Mouse (Mus musculus) gastrocnemius, postnatal 36 days (tissue): ENCODE data around the gene Ranbp1. TPM values are rescaled to one million over a fixed set of nuclear protein-coding genes. Genes with fewer than 3 reads are reported as not detected.
A peak's percentile ranks its signal among the peaks of the same experiment; 100 is the strongest.

ENCODE experiments used
- DNase-seq, 2 experiments: peaks; one replicate each; pipeline ENCODE4 v3.0.0; 2022
- intact Hi-C: fragments of 180-260 bp; cut with DNase I; formaldehyde crosslinking; loops from one replicate; pipeline ENCODE4 v1.15.1; 2025
- total RNA-seq, 2 experiments: library from RNA; stranded (reverse); gene quantifications; 2 replicates each; pipeline ENCODE4 v1.2.3; 2021

Gene Ranbp1
- total RNA-seq, 2 experiments from 2014 or later, result 18.3 to 20.6 TPM

DNA sequence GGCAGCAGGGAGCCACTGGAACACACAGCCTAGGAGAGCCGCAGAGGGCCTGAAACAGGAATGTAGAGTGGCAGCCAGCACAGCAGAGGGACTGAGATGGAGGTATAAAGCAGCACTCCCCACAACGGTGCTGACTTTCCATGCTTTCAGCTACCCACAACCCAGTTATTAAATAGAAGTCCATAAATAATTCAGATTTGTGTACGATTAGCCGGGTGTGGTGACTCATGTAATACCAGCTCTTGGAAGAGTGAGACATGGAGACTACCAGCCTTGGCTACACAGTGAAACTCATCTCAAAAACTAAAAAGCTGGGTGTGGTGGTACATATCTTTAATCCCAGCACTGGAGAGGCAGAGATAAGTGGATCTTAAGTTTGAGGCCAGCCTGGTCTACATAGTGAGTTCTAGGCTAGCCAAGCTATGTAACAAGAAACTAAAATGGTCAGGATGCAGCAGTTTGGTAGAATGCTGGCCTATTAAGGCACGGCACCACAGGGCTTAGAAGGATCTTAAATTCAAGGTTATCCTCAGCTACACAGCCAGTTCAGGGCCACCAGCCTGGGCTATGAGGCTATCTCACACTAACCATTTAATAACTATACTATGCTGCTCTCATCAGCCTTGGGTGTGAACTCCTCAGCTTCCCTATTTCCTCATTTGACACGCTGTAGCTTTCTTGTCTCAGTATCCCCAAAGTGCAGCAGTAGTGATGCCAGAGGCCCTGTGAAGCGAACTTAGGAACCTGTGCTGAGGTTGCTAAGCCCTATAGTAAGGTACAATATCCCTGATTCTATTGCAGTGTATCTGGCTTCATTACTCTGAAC is 11.6 kb downstream of the Ranbp1 start:
- no peak for DNase-seq
- intact Hi-C loops, result no loop called here

DNA sequence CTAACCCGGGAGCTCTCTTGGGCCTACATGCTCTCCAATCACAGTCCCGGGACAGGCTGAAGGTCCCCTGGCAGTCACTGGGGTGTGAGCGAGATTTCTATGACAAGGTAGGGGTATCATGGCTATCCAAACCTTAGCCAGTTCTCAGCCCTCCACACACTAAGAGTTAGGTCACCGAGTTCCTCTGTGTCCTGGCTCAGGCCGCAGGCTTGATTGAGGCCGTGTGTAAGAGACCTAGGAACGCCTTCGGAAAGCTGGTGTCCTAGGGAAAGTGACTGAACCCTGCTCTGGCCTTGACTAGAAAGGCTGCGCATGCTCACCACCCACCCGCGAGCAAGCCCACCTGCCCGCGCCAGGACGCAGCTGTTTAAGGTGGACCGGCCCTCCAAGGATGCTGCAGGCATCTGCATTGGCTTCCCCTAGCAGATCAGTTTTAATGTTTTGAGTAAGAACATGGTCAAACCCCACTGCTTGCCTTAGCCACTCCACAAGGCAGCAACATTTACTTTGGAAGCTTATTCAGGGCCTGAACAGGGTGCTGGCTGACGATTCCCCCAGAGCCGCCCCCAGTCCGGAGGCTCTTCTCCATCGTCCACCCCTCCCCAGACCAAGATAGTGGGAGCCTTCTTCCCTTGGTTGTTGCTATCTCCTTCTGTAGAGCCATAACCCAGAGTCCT is 13.0 kb downstream of the Ranbp1 start:
- intact Hi-C loops, result no loop called here

DNA sequence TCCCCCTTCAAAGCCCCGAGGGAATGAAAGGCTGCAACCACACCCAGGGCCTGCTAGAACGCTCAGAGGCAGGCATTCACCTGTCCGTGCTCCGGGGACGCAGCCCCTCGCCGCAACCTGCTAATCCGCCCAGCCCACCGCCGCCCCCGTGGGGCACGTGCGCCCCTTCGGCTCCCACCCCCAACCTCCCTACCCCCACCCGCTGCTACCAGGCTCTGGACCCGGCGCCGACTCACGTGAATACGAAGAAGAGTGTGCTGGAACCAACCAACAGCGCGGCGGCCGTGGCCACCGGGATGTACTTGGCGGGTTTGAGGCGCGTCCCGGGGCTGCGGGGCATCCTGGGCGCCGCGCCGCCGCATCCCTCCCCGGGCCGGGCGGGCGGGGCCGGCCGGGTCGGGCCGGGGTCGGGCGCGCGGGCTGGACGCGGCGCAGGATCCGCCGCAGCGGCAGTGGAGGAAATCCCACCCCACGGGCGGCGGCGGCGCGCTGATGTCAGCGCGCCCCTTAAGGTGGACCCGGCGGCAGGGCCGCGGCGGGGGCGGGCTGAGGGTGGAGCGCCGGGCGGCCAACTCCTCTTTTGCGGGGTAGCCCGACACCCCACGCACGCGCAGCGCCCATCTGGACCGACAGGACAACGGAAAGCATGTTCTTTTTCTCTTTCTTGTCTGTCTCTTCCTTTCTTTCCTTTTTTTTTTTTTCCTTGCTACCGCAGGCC is 13.7 kb downstream of the Ranbp1 start, which contains the start of gene Zdhhc8:
TSS of gene Zdhhc8 (minus strand) at position 466 of the 718 bp plus-strand sequence.
- DNase-seq, result peak; percentile 65 to 75
- intact Hi-C loops, result no loop called here

More for the DNA sequence above, 13.0 kb downstream of the Ranbp1 start:
- DNase-seq, result peak; percentile 62 to 68

DNA sequence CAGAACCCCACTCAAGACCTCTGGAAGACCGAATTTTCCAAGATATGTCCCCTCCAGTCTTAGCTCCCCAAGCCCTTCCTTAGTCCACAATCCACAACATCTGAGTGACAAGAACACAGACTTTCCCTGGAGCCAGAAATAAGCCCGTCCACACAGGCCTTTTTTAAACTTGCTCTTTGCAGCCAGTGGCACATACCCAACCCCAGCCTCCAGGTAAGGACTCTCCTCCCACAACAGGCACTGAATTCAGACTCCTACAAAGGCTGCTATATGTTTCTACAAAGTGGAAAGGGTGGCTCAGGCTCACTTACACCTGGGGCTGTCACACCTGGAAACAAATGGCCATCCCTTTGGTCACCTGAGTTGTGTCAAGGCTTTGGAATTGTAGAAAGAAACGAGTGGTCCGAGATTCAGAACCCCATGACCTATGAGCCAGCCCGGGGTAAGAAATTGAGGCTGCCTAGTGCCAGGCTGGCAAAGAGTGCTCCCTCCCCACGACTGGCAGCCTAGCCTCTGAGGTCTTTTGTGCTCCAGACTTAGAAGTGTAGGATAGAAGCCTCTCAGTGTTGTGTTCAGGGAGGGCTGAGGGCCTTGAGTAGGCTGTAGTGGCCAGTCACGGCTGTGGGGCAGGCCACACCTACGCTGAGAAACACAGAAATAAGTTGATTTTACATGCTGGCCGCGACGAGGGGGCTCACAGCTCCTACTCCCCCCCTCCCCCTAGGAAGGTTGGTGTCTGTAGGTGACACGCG is 14.4 kb downstream of the Ranbp1 start:
- intact Hi-C loops, result no loop called here
- peak in 1 of 2 experiments; percentile 20 for DNase-seq

DNA sequence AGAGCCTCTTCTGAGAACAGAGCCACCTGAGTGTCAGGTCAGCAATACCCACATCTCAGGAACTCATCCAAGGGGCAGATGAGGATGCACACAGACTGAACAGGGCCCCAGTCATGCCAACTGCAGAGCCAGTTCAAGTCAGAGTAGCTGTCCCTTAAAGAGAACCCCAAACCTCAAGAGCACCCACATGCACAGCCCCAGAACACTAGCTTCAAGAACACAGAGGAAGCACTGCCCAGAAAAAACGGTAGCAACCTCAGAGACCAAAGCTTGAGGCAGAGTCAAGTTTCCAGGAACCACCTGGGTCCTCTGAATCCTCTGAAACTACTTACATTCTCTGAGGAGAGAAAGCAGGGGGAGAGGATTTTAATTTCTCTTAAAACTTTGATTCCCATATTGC is 15.1 kb downstream of the Ranbp1 start:
- DNase-seq, result no peak
- intact Hi-C loops, result no loop called here

DNA sequence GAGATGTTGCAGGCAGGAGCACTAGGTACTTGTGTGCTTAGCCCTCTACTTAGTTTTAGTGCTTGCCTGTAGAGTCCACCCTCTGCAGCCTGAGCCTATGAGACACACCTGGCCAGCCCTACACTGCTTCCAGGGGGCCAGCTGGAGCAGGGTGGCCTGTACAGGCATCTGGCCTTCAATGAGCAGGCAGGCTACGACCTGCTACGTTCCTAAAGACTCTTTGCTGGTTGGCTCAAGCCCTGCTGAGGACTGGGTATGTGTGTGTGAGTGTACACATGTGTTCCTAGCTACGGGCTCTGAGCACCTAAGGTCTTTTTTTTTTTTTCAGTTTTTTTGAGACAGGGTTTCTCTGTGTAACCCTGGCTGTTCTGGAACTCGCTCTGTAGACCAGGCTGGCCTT is 17.1 kb downstream of the Ranbp1 start:
- intact Hi-C loops, result no loop called here
- DNase-seq, result no peak

DNA sequence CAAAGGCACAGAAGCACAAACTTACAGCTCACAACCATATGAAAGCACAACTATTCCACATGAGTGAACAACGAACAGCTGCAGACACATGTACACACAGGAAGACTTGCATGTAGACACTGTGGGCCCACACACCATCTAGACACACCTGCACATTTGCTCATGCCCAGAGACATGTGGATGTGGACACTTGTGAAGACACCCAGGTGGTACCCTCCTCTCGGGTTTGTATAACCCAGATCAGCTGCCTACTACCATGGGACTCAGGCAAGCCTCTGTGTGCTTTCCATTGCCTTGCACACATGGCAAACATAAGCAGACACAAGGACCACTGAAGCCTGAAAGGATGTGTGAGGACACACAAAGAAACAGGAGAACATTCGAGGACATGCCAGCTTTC is 17.5 kb downstream of the Ranbp1 start:
- no peak for DNase-seq
- intact Hi-C loops, result no loop called here

DNA sequence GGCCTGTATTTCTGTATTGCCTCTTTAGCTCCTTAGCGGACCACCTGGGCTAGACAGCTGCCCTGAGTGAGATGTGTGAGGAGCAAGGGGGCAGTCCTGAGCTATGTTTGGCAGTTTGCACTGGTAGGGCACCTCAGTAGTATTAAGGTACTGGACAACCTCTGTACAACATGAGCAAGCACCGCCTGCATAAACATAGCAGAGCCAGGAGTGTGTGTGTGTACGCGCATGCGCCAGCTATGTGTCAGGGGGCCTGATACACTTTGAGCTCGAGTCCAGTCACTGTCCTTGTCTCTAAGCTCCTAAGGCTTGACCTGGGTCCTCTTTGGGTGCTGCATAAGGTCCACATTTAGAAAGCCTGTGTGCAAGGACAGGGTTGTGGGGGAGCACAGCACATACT is 17.9 kb downstream of the Ranbp1 start:
- DNase-seq, result no peak

DNA sequence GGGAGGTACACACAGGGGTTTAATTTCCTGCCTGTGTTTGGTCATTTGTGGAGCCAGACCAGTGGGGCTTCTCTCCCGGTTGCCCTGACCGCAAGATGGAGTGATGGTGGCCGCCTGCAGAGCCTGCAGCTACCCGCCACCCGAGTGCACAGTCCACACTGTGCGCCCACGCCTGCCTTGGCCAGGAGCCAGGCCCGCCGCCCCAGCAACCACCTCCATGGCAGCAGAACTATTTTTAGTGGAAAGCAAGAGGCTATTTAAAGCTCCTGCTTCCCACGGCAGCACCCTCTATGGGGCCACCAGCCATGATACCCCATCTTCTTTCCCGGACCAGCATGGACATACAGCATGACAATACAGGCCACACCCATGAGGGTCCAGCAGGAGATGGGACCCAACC is 18.9 kb downstream of the Ranbp1 start:
- intact Hi-C loops, result no loop called here
- no peak for DNase-seq

More for the DNA sequence above, 17.9 kb downstream of the Ranbp1 start:
- intact Hi-C loops, result no loop called here

DNA sequence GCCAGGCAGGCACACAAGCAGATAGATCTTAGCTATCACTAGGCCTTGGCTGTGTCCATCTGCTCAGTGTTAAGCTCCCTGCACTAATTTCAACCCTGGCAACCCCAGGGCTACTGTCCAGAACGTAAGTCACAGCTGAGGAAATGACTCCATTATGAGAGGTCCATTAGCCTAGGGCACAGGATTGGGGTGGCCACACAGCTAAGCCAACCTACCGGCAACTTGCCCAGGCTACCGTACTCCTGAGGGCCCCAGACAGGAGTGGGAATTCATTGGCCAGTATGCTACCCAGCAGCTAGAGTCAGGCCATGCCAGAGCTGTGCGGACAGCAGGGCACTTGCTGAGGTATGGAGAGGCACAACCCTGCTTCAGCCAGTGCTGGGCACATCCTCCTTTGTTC is 19.7 kb downstream of the Ranbp1 start:
- intact Hi-C loops, result no loop called here
- no peak for DNase-seq

DNA sequence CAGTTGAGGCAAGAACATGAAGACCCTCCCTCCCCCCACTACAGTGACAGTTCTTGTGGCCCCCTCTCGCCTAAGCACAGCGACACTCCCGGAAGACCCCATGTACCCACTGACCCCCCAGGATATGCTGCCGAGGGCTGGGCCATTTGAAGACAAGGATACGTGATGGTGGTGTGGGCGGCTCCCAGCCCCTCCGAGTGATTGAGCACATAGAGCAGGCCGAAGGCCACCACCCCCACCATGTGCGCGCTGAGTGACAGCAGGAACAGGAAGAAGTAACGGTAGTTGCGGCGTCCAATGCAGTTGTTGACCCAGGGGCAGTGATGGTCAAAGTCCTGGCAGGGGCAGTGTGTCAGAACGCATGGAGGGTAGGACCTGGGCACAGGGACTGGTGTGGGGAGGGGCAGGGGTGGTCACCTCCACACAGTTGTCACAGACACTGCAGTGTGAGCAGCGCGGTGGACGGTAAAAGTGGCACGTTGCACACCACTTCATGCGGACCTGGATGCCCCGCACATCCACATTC is 20.6 kb downstream of the Ranbp1 start:
- DNase-seq, result no peak
- intact Hi-C loops, result no loop called here

DNA sequence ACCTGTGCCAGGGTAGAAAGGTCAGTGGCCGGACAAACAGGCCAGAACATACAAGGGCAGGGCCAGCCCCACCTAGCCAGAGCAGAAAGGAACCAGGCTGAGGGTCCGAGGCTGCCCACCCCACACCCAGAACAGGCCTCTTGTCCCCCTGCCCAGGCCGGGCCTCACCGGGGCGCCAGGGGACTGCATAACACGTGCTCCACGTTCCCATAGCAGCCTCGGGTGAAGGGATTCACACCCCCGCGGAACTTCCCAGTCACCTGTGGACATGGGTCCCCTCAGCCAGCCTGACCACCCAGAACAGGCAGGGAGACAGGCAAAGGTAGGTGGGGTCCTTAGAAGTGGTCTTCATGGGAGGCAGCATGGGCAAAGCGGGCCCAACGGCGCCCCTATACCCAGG is 21.3 kb downstream of the Ranbp1 start:
- intact Hi-C loops, result no loop called here
- DNase-seq, result no peak

DNA sequence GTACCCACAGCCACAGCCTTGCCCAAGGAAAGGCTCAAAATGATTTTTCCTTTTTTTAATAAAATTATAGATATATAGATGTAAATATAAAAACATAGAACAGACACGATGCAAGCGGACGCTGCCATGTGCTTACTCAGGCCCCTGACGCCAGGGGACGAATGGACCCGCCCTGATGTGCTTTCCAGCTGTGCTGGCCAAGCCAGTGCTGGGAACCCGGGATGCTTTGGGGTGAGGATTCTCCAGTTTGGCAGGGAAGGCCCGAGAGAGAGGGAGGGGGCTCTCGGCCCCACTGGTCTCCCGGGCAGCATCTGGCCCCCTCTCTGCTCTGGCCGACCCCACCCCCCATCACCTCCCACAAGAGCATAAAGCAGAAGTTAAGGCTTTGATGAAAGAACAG is 26.3 kb downstream of the Ranbp1 start:
- peak in 1 of 2 experiments; percentile 35 for DNase-seq
- intact Hi-C loops, result no loop called here

DNA sequence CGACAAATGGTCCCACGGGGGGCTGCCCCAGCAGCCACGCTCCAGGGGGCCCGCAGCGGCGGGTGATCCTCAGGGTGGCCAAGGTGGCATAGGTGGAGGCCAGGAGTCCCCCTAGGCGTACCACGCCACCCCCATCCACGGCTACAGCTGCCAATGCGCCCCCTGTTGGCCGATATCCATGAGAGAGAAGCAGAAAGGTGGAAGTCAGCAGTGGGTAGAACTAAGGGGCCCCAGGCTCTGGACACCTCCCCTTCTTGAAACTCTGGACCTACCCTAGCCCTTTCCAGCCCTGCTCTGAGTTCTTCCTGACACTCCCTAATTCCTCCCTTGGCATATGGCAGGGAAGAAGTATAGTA is 27.0 kb downstream of the Ranbp1 start:
- intact Hi-C loops, result no loop called here
- no peak for DNase-seq

DNA sequence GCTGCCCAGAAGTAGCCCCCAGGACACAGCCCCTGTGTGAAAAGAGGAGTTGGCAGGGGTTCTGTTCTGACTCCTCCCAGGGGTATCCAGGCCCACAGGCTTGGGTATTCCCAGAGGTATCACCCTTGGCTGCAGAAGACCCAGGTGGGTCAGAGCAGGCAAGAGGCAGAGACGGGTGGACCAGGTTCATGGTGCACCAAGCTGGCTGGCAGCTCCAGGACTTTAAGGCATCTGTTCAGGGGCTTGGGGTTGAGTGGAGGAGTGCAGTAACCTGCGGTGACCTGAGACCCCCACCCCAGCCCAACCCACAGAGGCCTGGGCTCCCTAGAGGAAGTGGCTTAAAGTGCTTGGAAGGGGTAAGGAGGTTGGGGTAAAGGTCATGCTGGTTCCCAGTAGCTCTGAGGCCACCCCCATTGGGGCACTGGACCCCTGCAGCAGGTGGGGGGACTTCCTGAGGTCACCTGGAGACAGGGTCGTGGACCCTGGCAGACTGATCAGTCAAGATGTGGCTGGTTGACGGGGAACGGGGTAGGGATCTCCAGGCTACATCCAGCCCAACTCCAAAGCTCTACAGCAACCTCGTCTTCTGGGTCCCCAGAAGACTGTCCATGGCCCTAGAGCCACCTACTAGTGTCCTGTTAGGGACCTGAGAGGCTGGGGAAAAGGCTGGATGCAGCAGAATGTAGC is 27.5 kb downstream of the Ranbp1 start:
- intact Hi-C loops, result no loop called here
- no peak for DNase-seq

DNA sequence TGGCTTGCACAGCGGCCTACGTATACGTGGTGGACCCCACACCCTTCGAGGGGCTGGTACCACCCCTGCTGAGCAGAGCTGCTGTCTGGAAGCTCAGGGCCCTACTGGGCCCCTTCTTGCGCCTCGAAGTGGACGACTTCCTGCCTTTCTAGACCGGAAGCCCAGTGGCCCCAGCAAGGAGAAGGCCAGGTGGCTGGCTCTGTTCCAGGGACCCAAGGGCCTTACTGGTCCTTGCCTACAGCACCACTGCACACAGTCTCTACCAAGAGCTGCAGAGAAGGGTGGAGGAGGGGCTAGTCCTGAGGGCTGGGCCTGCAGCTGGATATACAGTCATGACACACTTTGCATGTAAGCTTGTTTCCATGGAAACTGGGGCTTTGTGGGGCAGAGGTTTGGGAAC is 28.5 kb downstream of the Ranbp1 start:
- intact Hi-C loops, result no loop called here
- no peak for DNase-seq

DNA sequence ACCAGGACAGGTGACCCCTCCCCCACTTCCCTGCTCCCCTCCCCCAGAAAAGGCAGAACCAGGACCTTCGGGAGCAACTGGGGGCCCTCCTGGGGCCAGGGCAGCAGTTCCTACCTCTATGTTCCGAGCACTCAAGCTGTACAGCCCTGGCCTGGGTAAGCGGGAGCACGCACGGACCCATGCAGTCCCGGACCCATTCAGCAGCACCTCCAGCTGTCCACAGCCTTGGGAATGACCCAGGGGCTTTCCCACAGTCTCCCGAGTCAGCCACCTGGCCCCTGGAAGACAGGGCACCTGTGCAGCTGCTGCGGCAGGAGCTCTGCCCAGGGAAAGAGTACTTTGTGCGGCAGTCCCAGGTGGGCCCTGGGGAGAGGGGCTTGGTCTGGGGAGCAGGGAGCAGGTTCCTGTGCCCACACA is 29.9 kb downstream of the Ranbp1 start:
- intact Hi-C loops, result no loop called here

DNA sequence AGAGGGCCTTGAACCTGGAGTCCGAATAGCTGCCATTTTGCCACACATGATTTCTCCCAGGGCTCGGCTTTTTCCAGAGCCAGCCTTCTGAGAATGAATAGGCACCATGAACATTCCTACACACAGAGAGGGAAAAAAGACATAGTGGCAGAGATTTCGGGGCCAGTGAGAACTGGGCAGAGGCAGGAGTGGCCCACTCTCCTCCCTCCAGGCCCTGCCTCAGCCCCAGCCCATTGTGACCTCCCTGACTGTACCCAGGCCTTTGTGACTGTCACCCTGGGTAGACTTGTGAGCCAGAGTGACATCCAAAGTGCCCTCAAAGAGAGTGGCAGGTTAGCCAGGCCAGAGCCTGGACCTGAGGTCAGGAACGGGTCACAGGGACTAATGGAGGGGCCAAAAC is 31.0 kb downstream of the Ranbp1 start, which contains the start of gene Ccdc188:
TSS of gene Ccdc188 (plus strand) at position 301 of the 400 bp plus-strand sequence.
- DNase-seq, result no peak
- intact Hi-C loops, result no loop called here

More for the DNA sequence above, 29.9 kb downstream of the Ranbp1 start:
- DNase-seq, result no peak

DNA sequence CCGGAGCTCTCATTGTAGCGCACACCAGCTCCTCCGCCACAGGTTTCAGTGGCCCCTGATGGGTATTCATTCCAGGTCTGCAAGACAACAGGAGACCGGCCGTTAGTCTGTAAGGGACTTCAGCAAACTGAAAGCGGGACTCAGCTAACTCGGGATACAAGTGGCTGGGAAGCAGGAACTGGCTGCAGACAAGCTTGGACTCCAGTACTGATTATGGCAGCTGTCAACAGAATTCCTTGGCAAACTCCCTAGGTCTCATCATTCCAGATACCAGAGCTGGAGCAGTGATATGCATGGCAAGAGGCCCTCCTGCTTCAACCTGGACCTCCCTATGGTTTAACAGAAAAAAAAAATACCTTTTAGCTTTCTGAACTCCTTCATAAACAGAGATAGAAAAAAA is 33.7 kb downstream of the Ranbp1 start:
- intact Hi-C loops, result loop anchor here (5.0 kb wide), 1 partner anchor 163 kb away; the partner anchor contains the start of gene Dgcr6
- no peak for DNase-seq

DNA sequence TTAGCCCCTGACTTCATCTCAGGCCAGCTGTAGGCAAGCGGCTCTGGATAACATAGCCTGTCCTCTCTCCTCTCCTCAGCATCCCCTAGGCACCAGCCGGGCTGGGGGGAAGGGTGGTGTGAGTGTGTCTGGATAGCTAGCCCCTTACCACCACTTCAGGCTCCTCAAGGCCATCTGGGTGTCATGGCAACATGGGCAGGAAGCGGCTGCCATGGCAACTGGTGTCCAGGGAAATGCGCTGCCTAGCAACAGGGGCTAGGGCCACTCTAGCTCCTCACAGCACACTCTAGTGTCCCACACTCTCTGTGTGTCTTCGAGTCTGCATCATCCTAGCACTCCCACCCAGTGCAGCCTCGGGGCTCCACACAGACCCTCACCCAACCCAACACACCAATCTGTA is 34.8 kb downstream of the Ranbp1 start:
- intact Hi-C loops, result loop anchor here (5.0 kb wide), 1 partner anchor 161 kb away; the partner anchor contains the start of gene Dgcr6
- DNase-seq, result no peak
